Mouse (Mus musculus) inflammation-experienced regulatory T-cells, adult 6 months (primary cell): Measurements from ENCODE around the gene Zfp639. TPM values are rescaled to one million over a fixed set of nuclear protein-coding genes. Genes with fewer than 3 reads are reported as not detected.

Source experiments
- ATAC-seq: one replicate; pipeline ENCODE4 v1.8.0; 2017
- polyA plus RNA-seq, 3 experiments: library from polyadenylated mRNA; unstranded; fragments of 100-300 nt; shearing (Covaris generic); gene quantifications; one replicate each; pipeline ENCODE4 v1.2.1; 2017

Zfp639 gene
- 10 to 100 TPM; 26.7 to 28.3 (median 28.1) TPM for polyA plus RNA-seq

DNA sequence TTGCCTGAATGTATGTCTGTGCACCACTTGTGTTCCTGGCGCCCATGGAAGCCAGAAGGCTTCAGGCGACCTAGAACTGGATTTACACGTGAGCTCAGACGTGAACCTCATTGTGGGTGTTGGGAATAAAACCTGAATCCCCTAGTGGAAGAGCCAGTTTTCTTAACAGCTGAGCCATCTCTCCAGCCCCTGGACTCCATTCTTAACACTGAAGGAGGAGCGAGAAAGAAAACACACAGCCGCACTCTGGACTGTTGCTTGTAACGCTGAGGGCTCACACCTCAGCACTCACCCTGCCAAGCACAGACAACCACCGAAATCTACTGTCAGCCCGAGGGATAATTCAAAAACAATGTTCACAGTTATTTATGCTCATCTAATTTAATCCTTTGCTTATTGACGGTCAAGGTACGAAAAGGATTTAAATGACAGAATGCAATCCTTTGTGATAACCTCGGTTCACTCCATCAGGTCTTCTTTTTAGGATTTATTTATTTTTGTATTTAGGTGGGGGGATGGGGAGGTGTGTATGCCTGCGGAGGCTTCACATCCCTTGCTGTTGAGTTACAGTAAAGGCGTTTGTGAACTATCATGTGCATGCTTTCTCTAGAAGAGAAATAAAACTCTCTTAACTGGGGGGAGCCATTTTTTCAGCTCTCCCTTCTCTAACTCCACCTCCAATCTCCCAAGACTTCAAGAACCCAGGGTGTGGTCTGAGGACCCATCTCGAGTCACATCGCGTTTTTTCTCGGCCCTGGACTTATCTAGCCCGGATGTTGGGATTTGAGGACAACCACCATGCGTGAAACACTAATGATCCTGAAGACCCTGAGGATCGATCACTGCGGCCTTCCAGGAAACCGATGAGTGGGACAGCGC lies at the start of gene Zfp639:
Zfp639 (plus strand) TSS at position 764 of the 879 bp plus-strand sequence.
- ATAC-seq, result peak; percentile 5

DNA sequence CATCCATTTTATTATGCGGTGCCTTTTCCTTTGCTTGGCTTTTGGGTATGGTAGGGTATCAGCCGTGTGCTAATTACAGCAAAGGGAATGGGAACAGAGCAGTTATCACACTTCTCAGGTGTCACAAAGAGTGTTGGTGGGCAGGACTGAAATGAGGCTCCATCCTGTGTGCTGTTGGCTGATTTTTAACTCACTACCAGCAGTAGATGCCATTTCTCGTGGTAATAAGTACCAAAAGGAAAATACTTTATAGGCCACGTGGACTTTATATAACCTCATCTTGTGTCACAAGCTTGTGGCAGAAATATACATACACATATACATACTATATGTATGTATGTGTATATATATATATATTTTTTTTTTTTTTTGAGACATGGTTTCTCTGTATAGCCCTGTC lies 42.7 kb upstream of the Zfp639 start:
- ATAC-seq, result no peak

DNA sequence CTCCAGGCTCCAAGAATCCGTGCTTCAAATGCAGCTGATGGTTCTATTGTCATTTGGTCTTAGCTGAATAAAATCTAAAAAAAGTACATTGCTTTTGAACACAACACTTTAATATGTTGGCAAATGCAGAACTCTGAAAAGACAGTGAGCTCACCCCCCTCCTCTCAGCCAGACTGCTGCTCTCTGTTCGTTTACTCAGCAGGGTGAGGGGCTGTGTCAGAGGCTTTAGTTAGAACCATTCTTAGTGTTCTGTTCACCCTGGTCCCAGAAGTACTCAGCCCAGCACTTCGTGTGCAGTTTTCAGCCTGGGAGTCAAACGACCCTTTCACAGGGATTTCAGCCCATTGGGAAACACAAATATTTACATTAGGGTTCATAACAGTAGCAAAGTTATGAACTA lies 41.6 kb upstream of the Zfp639 start:
- no peak for ATAC-seq

DNA sequence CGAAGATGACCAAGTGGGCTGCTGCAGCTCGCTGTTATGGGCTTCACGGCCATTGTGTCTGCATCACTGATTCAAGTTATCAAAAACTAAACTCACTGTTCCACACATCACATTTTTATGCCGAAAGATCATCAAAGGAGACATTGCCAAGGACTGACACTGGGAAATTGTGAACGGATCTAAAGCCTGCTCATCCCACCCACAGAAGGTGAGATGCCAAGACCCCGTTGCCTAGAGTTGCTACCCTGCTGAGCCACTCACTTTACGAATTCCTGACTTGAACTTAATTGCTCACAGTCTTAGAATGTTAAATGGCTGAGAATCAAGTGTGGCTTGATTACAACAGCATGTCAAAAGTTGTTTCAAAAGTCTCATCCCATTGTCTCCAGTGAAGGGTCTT lies 39.6 kb upstream of the Zfp639 start:
- no peak for ATAC-seq

DNA sequence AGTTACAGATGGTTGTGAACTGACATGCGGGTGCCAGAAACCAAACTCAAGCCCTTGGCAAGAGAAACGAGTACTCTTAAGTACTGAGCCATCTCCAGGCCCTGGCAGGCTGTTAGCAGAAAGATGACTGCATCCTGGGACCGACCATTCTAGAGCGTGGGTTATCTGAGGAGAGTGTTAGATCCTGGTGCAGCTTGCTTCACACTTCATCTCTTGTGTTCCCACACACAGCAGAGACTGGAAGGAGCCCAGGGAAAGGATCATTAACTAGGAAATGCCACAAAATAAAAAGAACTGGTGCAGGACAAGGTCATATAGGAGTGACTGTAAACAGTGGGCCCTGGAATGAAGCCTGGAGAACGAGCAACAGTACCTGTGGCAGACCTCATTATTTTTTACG lies 39.0 kb upstream of the Zfp639 start:
- no peak for ATAC-seq

DNA sequence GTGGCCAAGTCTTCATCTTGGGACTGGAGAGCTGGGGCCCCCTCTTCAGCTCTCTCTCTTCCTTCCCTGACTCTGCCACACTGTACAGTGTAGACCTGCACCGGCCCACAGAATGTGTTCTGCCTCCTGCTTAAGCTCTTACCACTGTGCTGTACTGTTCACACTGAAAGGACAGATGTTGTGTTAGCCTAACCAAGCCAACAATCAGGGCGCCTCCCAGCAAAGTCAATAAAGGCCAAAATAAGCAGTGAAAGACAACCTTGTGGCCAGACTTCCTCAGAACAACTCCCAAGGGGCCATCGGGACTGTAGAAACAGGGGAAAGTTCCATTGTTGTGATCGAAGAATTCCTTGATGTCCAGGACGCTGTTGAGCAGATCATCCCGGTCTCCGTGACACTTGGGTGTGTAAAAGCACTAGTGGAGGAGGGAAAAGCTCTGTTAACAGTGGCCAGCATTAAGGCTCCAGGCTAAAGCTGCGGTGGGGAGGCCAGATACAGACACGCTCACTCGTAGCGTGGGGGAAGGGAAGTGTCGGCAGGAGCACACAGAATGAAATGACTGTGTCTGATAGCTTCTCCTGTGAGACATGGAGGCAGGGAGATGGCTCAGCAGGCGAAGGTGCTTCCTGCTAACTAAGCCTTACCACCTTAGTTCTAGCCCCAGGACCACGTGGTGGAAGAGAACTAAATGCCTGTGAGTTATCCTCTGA lies 37.7 kb upstream of the Zfp639 start:
- no peak for ATAC-seq

DNA sequence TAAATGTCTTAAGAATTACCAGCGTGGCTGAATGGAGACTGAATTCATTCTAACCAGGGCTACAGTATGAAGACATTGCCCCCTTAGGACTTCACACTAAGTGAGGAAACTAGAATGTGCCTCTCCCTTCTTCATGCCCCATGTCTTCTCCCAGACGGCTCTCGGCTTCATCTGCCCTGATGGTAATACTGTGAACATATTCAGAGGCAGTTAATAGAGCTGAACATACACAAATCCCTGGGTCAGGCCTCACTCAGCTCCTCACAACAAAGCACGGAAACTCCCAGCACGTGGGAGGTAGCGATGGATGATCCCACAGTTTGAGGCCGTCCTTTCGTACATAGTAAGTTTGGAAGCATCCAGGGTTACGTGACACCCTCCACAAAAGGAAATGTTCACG lies 36.9 kb upstream of the Zfp639 start:
- ATAC-seq, result no peak

DNA sequence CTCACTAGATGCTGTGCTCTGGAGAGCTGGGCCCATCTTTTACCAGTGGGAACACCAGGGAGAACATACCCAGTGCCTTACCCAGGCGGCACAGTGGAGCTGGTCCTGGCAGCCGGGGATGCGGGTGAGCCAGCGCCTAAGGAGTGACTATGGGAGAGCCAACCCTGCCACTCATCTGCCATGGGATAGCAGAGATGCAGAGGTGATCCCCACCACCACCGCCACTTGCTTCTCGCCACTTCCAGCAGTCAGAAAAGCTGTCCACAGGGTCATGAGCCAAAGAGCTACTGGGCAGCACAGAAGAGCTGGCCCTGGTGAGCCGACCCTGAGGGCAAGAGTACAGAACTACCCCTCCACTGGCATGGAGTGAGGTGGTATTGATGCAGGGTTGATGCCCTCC lies 30.1 kb upstream of the Zfp639 start:
- ATAC-seq, result no peak

DNA sequence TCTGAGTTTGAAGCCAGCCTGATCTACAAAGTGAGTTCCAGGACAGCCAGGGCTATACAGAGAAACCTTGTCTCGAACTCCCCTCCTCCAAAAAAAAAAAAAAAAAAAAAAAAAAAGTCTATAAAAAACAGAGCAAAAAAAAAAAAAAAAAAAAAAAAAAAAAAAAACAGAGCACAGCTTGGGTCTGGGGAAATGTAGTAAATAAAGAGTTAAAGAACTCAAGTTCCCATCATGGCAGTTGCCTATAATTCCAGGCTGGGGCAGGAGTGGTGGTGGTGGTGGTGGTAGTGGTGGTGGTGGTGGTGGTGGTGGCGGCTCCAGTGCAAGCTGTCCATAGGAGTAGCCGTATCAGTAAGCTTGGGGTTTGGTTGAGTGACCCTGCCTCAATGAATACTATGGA lies 27.0 kb upstream of the Zfp639 start:
- ATAC-seq, result no peak

DNA sequence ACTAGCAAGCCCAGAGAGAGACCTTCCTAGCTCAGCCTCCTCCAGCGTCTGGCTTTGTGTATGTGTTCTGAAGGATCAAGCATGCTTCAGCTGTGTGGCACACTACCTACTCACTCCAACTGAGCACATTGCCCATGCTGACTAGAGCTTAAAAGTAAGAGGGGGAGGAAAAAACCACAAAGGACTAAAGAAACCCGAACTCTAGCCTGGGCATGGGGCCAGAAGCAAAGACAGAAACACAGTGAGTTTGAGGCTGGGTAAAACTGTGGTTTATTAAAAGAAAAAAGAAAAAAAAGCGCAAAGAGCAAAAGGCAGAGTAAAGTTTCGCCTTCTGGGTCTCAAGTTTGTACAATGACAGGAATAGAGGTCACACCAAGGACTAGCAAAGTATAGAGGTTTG lies 23.5 kb upstream of the Zfp639 start:
- no peak for ATAC-seq

DNA sequence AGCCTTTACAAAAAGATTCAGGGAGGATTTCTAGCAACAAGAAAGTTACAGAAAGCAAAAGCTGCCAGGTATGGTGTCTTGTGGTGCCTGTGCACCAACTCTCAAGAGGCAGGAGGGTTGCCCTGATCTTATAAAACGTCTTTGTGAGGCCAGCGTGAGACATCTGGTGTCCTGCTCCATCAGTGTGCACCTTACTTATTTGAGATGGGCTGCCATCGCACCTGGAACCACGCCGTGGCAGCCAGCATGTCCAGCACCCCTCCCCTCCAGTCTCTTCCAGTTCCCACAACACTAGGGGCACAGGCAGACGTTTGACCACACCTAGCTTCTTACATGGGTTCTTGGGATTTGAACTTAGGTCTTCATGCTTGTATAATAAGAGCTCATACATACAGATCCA lies 21.9 kb upstream of the Zfp639 start:
- ATAC-seq, result no peak

DNA sequence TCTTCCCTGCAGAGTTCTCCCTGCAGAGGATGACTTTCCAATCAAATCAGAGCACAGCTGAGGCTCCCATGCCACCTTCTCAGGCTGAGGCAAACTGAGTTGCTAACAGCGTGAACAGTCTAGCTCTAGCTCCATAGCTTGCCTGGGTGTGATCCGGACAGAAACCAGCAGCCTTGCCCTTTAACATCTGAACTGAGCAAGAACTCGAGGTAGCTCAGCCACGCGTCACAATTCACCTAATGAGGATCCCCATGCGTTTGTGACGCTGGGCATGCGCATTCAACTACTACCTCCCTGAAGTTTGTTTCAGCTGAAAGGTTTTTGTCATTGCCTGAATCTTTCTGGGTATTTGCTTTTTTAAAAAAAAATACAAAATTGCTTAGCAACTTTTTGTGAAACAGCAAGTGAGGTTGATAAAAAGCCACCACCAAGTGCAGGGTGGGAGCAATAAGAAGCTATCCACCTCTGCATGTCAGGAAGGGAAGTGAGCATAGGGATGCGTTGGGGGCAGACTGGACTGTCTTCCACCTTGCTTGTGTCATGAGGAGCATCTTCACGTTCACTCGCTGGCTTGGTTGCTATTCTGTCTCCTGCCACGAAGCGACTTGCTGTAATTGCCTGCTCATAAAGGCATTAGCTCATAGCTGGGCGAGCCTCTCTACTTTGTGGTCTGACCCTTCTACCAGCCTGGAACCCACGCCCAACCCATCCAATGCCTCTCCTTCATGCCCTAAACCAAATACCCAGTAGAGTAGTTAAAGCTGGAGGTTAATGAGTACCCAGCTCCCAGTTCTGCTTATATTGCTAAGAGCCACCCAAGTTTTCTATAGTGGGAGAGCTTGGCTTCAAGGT lies 19.8 kb upstream of the Zfp639 start:
- no peak for ATAC-seq

DNA sequence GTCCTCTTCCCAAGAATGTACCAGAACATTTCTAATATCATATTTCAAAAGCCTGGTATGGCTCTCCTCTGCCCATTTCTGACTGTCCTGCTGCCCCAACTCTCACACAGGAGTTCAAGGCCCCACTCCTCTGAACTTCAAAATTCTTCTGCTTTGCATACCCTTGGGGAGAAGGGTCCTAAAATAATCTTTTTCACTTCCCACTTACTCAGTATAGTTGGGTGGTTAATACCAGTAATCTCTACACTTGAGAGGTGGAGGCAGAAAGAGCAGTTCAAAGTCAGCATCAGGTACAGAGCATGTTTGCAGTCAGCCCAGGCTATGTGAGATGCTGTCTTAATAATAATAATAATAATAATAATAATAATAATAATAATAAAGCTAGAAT lies 19.1 kb upstream of the Zfp639 start:
- no peak for ATAC-seq

DNA sequence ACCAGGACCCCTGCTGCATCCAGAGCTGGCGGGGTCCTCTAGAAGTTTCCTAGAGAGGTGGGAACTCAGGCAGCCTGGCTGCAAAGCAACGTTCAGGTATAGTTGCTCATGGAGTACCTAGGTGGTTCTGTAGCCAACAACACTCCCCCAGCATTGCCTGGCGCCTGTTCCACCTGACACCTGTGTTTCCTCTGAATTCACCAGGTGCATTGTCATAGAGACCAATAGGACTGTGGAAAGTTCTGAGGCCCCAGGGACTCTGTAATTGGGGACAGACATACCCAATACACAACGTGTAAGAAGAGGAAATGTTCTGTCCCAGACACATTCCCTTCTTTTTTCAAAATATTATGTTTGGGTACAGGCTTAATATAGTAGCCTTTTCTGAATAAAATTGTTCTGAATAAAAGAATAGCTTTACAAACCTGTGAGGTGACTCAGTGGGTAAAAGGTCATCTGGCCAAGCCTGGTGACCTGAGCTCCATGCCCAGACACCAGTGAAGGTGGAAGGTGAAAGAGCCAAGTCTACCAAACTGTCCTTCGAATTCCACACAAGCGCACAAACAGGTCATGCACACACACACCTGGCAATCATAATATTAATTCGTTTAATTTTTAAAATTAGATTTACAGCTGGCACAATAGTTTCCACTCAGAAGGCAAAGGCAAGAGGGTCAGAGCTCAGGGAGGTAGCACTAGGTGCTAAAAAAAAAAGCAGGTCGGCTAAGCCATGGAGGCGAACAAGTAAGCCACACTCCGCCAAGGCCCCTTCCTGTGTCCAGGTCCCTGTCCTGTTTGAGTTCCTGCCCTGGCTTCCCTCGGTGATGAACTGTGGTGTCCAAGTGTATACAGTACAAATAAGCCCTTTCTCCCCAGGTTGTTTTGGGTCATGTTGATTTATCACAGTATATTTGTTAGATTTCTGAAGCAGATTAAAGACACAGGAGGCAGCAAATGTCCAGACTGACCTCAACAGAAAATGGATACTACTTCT lies 17.7 kb upstream of the Zfp639 start, which contains the start of gene Kcnmb3:
Kcnmb3 (minus strand) TSS at position 135 of the 994 bp plus-strand sequence.
- ATAC-seq, result no peak

DNA sequence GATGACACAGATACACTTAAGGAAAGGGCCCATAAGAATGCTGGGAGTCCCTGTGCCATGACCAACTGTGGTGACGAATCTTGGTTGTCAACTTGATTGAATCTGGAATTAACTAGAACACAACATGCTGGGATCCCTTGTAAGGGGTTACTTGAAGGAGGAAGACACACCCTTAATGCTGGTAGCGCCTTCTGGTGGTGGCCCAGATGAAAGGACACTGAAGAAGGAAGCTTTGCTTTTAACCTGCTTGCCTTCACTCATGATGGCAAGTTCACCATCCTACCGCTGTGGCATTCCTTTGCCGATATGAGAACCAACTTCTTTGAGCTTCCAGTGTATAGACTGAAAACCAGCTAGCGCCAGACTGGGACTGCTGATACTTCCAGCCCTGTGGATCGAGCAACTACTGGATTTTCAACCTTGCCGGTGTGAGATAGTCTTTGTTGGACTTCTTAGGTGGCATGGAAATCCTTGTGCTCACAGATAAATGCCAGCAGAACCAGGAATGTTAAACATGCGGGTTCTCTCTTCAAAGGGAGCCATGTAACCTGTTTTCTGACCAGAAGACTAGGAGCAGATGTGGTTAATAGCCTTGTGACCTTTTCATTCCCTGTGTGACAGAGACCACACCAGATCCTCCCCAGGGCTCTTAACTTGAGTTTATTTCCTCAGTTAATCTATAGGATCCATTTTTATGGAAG lies 15.5 kb upstream of the Zfp639 start:
- ATAC-seq, result no peak

DNA sequence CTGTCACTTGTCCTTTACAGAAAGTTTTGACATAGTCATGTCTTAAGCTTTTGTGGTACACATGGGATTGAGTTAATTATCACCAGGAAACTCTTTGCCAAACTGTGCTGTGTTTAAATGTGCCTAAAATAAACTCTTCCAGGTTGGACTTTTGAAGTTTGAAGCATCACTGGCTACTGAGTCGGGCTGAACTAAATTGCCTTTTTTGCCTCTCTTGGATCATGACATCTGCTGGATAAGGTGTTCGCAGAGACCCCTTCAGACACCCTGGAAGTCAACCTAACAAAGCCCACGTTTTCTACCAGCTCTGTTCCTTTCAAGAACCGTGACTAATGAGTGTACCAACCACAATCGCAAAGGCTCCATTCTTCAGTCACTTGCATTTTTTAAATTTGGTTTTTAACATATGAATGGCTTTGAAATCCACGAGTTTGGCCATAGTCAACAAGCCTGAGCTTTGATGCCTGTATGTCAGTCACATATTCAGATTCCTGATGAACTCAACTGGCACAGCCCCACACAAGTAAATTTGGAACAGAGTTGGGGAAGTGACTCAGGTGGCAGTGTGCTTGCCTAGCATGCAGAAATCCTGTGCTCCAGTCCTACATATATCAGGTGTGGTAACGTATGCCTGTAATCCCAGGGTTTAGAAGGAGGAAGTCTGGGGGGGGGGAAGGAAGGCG lies 14.8 kb upstream of the Zfp639 start:
- ATAC-seq, result no peak

DNA sequence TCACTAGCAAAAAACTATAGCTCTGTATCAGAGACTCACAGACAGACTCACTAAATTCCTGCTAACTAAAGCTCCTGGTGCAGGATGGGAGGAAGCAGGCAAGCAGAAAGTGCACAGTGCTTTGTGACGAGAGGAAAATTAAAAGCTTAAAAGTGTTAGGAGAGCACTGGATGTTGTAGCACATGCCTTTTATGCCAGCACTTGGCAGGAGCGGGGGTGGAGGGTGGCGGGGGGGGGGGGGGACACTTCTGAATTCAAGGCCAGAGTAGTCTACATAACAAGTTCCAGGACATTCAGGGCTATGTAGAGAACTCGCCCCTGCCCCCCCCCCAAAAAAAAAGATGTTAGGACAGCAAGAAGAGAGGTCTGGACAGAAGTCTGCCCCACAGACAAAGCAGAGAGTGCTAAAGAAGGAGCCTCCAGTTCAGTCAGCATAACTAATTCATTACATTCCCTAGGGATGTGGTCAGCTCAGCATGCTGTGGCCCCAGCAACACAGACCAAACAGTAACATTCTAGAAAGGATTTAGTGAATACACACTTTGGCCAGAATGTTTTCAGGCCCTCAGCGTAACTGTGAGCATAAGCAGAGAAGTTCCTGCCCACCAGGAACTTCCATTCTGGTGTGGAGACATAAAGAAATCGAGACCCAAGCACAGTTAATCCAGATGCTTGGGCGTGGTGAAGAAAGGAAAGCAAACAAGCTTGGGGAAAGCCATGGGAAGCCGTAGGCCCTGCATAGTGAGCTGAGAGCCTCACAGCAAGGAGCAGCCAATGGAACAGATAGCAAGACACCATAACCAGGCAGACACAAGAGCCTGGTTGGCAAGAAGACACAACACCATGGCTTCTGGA lies 14.0 kb upstream of the Zfp639 start:
- ATAC-seq, result no peak

DNA sequence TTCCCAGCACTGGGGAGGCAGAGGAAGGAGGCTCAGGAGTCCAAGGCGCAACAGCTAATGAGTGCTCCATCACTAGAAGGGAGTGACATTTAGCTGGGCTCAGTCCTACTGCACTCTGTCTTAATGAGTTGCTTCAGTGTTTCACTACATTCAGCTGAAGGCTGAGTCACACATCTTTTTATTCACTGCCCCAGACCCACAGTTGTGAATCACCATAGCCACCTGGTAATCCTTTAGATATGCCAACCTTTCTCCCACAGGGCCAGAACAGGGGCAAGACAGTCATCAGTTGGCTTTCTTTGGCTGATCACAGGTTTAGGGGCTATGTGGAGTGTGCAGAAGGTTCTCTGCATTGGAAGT lies 13.4 kb upstream of the Zfp639 start:
- no peak for ATAC-seq

DNA sequence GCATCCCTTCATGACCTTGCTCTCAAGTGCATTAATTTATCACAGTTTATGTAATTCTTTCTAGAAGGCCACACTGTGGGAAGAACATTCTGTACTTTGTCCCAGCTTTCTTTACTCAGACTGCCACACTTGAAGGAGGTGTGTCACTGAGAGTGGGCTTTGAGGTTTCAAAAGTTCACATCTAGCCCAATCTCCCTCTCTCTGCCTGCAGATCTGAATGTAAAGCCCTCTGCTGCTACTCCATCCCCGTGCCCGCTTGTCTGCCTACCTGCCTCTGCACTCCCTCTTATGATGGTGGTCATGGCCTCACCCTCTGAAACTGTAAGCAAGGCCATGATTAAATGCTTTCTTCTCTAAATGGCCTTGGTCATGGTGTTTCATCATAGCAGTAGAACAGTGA lies 9.7 kb upstream of the Zfp639 start:
- no peak for ATAC-seq

DNA sequence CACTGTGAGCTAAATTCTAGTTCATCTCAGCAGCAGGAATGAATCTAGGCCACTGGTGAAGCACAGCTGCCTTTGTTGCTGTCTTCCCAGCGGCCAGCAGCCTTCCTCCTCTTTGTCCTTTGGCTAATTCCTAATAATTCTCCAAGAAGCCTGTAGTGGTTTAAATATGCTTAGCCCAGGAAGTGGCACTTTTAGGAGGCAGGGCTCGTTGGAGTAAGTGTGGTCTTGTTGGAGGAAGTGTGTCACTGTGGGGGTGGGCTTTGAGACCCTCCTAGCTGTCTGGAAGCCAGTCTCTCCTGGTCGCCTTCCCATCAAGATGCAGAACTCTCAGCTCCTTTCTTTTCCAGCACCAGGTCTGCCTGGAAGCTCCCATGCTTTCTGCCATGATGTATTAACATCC lies 4.2 kb upstream of the Zfp639 start:
- no peak for ATAC-seq
